1 mouse cellular context compared by ENCODE assay signal in the genomic region with DNA sequence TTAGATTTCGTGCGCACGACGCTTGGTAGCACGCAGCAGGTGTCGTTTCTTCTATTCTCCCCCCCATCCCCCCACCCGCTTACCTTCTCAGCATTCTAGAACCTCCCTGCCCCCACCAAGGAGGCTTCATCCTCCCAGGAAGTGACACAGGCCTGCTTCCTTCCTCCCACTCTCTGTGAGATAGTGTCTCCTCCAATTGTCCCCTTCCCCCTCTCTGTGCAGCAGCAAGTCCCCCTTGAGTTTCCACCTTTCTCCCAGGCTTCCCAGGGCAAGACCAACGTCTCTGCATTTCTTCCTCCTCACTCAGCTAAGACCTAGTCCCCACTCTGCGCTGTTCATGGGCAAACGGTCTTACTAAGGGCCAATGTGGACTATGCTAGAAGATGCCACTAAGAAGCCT.
TF ChIP-seq lines count a peak whose summit lies in the region.

No protein-coding gene starts in this region.

TF ChIP-seq in MEL, 35 proteins besides CTCF, POLR2A, EP300 and RAD21 (continued from another document):
- TF ChIP-seq SIN3A (IDR thresholded peaks at IDR 0.05; ENCODE audit: low read length): peak; percentile 29; the same call in 1 of the 2 replicates
- TF ChIP-seq ZC3H11A (IDR thresholded peaks at IDR 0.05; ENCODE audit: low read depth, low read length): no peak
- TF ChIP-seq GABPA (IDR thresholded peaks at IDR 0.05; ENCODE audit: low read depth, low read length): no peak
- peak; percentile 54; the same call in 1 of the 2 replicates for TF ChIP-seq TBP (IDR thresholded peaks at IDR 0.05; ENCODE audit: low read depth, low read length)
- TF ChIP-seq ETS1 (IDR thresholded peaks at IDR 0.05; ENCODE audit: low read depth, low read length): no peak
